Mouse (Mus musculus) myocyte (in vitro differentiated cells): ENCODE measurements at regions not wholly inside any gene's neighbourhood (a gene's known extent, or its start where the extent isn't known, plus 50 kb on each side); places are given as distances from the start of the nearest gene placed in this dataset.

Source experiments
- CEBPB ChIP-seq: IDR thresholded peaks from 2 replicates; pipeline ENCODE4 v1.6.1; 2011; ENCODE audit warnings: mild to moderate bottlenecking, moderate library complexity; ENCODE audit not compliant: poor library complexity, insufficient read depth, severe bottlenecking
- E2F4 ChIP-seq: IDR thresholded peaks from one replicate; pipeline ENCODE4 v1.6.1; 2011; ENCODE audit warnings: mild to moderate bottlenecking, control low read depth, moderate library complexity; ENCODE audit not compliant: insufficient read depth
- MAX ChIP-seq: IDR thresholded peaks from one replicate; pipeline ENCODE4 v1.6.1; 2011; ENCODE audit warnings: low read depth, mild to moderate bottlenecking, control low read depth
- MYOD1 ChIP-seq, 3 experiments: IDR thresholded peaks; one replicate each; pipeline ENCODE4 v1.6.1; 2011; ENCODE audit warnings: control low read depth in 2 of 3, low read depth in 2 of 3, mild to moderate bottlenecking in 2 of 3, moderate library complexity in 1 of 3; ENCODE audit not compliant: insufficient read length in 2 of 3, control insufficient read depth in 1 of 3
- MYOG ChIP-seq, 3 experiments: IDR thresholded peaks; one replicate each; pipeline ENCODE4 v1.6.1; 2011; ENCODE audit warnings: control low read depth in 2 of 3, low read depth in 2 of 3, mild to moderate bottlenecking in 2 of 3; ENCODE audit not compliant: insufficient read length in 2 of 3, control insufficient read depth in 1 of 3, insufficient read depth in 1 of 3
- POLR2A ChIP-seq: IDR thresholded peaks from one replicate; pipeline ENCODE4 v1.6.1; 2011; ENCODE audit warnings: low read depth, mild to moderate bottlenecking, control low read depth, moderate library complexity; ENCODE audit not compliant: insufficient read length
- POLR2AphosphoS2 ChIP-seq: IDR thresholded peaks from one replicate; pipeline ENCODE4 v1.6.1; 2011; ENCODE audit warnings: low read depth, control low read depth; ENCODE audit not compliant: insufficient read length
- REST ChIP-seq: IDR thresholded peaks from one replicate; pipeline ENCODE4 v1.6.1; 2011; ENCODE audit warnings: mild to moderate bottlenecking, control low read depth, moderate library complexity; ENCODE audit not compliant: insufficient read depth, insufficient read length
- SRF ChIP-seq: IDR thresholded peaks from one replicate; pipeline ENCODE4 v1.6.1; 2011; ENCODE audit warnings: low read depth; ENCODE audit not compliant: control insufficient read depth, insufficient read length
- TCF12 ChIP-seq: IDR thresholded peaks from one replicate; pipeline ENCODE4 v1.6.1; 2011; ENCODE audit warnings: mild to moderate bottlenecking, control low read depth; ENCODE audit not compliant: poor library complexity, insufficient read depth, severe bottlenecking
- TCF3 ChIP-seq: IDR thresholded peaks from one replicate; pipeline ENCODE4 v1.6.1; 2011; ENCODE audit warnings: low read depth, control low read depth; ENCODE audit not compliant: insufficient read length
- USF1 ChIP-seq: IDR thresholded peaks from one replicate; pipeline ENCODE4 v1.6.1; 2011; ENCODE audit warnings: low read depth, mild to moderate bottlenecking, control low read depth, moderate library complexity

DNA sequence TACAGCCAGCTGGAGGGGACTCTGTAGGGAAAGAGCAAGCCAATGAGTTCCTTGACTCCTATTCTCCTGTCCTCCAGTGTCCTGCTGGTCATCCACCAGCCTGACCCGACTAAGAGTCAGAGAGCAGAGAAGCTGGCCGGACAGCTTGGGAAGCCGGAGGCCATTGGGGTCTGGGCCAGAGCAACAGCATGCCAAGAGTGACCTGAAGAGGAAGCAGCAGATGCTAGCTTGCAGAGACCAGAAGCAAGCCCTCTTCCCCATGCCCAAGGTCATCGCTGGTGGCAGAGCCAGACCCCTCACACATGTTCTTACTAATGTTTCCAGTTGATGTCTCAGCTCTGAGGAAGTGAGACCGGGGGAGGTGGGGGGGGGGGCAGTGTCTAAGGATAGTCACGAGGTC lies 172.7 kb upstream of the Nectin1 start:
- TF ChIP-seq MAX (no peak), E2F4 (no peak), POLR2AphosphoS2 (no peak), USF1 (no peak), POLR2A (no peak), TCF12 (no peak), CEBPB (no peak), MYOD1 (IDR thresholded peaks at IDR 0.05; ENCODE audit: control insufficient read depth in 1 of 3, insufficient read length in 2 of 3, low read depth in 2 of 3) (no peak), TCF3 (no peak), SRF (no peak), MYOG (IDR thresholded peaks at IDR 0.05; ENCODE audit: control insufficient read depth in 1 of 3, insufficient read depth in 1 of 3, insufficient read length in 2 of 3, low read depth in 2 of 3) (no peak), REST (no peak)
